Mouse (Mus musculus): ENCODE data around the gene Osgin1.

Osgin1 gene

DNA sequence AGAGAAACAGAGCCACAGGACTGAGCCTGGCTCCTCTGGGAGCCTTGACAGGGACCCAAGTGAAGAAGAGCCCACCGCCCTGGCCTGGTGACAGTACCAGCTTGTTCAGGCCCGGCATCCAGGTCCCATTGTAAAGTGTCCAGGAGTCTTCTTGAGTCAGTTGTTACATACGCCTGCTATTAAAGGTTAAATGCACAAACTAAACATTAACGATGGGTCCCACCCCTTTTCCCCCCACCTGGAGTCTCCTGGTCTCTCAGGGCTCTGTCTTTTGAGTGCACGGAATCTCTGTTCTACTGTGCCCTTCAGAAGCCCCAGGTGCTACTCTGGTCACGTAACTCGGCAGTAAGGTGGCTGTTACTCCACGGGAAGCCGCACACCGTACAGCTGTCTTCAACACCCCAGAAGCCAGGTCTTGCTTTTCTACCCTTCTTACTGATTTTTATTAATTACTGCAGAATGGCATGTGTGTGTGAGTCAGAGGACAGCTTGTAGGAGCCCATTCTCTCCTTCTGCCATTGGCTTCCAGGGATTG lies 9.7 kb upstream of the Osgin1 start:
- no peak for DNase-seq

- no peak for DNase-seq
Observed at GRCm38 (mm10) chr8:119424740-119425139, 9.2 kb upstream of the Osgin1 start.

GRCm38 (mm10) chr8:119425533-119425932 lies 8.4 kb upstream of the Osgin1 start:
- DNase-seq, result peak; percentile 41

DNA sequence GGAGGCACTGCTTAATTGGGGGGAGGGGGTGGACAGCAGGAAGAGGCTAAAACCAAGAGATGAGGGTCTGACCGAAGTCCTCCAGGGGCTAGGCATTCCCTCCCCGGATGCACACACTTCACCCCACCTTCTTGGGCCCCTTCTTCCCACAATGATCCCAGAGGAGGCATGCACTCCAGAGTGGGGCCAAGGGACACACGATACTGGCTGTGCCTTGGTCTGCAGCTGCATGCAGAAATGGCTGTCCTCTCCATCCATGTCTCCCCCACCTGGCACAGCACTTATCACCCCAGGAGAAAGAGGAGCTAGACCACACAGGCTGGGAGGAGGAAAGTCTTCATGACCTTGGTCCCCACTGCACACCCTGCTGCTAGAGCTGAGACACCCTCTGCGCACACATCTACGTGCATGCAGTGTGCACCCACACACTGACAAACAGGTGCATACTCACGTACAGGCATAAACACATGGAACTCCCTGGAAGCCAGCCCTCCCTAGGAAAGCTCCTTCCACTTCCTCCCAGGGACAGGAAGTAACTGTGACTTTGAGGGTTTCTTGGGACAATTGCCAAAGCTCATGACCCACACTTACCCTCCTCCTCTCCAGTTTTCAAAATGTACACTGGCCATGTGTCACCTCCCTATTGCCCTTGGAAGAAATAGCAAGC lies 7.7 kb upstream of the Osgin1 start:
- DNase-seq, result no peak

DNA sequence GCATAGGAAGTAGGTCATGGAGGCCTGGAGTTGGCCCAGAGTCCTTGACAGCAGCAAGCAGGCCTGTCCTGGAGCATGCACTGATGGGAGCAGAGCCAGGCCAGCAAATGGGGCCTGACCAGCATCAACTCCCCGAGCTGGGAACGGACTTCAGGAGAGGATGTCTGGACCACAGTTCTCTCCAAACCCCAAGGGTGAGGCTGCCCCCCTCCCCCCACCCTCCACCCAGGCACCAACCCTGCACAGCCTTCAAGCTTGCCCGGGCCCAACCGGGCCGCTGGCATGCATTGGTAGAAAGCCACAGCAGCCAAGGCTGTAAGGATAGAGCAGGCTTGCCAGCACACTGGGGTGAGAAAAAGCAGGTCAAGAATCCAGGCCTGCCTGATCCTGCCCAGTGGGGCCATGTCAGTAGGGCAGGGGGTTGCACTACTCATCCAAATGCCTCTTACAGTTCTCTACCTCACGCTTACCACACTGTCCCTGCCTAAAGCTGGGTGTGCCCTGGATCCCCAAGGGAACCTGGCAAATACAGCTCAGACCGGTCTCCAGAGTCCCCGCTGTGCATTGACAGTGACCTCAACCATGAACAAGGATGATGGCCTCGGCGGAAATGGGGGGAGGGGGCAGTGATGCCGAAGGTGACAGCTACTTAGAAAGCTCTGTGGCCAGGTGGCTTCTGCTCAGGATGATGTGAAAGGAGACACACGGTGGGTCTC lies 6.1 kb upstream of the Osgin1 start:
- no peak for DNase-seq

- no peak for DNase-seq
Observed at GRCm38 (mm10) chr8:119428350-119428740, 5.6 kb upstream of the Osgin1 start.

DNA sequence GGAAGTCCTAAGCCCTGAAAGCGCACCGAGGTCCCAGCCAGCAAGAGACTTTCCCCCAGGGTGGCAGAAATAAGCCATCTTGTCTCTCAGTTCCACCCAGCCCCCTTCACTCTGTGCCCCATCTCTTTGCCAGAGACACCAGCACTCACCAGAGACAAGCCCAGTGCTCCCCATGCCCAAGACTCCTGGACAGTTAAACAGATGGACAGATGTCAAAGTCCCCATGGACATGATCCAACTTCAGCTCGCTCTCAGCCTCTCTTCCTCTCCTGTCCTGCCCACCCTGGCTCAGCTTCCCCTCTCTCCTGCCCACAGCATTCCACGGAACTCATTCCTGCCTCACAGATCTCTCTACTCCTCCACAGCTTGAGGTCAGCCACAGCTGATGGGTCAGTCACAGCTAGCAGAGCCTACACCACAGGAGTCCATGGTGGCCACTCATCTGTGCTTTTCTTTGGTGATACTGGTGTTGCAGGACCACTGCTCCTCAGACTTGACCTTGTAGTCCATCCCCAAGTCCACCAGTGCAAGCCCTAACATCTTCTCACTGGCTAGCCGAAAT lies 5.1 kb upstream of the Osgin1 start:
- DNase-seq, result no peak

DNA sequence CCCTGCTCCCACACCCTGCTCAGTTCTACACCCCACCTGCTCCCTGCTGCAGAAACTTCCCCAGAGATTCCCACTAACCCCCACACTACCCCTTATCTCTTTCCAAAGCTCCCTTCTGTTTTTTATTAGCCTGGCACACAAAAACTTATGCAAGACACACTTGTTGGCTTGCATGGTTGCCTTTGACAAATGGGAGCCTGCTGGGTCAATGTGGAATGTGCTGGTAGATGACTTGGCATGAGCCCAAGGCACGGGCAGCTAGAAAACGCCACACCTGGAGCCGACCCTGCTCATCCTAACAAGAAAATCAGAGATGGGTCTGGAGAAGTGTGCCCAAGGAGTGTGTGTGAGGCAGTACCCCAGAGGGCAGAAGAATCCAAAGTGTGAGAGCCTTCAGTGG lies 4.4 kb upstream of the Osgin1 start:
- no peak for DNase-seq

- DNase-seq, result no peak
Observed at GRCm38 (mm10) chr8:119430250-119430649, 3.7 kb upstream of the Osgin1 start.

- DNase-seq, result no peak
Observed at GRCm38 (mm10) chr8:119430690-119431089, 3.2 kb upstream of the Osgin1 start.

DNA sequence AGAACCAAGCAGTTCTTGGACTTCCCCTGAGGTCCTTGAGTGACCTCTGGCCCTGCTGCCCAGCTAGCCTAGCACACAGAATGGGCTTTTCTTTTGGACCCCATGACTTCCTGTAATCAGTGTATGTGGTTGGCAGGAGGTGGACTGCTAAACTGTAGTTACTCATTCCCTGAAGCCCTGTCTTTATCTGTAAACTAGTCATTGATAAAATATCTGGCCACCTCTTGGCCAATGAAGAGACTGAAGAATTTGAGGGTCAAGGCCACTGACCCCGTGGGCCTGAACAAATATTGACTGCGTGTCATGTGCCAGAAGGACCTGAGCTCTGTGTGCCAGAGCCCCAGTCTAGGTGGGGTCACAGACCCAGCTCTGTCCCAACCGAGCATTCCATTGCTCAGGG lies 1.6 kb upstream of the Osgin1 start:
- DNase-seq, result peak; percentile 58

DNA sequence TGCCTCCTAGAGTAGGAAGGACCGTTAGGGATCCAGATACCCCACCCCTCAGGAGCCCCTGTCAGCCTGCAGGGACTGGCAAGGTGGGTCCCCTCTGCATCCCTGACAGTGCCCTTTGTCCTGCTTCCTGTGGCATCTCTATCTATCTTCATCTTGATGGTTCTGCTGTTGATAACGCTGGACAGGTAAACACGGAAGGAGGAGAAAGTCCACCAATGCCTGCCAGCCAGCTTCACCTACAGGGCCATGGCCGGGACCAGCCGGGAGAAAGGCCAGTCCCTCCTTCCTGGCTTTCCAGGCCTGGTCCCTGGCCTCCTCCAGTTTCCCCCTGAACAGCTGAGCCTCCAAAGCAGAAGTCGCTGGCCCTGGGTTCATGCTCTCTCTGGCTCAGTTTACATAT lies 645 bp downstream of the Osgin1 start:
- DNase-seq, result no peak

DNA sequence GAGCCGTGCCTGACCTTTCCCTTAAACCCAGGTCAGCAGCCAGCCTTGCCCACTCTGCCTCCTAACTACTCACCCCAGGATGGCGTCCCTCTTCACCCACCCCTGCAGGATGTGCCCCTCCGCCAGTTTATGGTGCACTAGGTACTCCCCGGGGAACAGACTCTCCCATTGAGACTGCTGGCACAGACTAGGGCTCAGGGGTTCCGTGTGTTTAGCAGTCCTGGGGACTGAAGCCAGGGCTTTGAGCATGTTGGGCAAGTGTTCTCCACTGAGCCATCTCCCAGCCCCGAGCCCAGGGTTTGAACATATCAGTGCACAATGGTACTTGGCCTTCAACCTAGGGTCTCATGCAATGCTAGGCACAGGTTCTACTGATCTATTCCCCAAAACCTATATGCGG lies 1.6 kb downstream of the Osgin1 start:
- DNase-seq, result no peak

DNA sequence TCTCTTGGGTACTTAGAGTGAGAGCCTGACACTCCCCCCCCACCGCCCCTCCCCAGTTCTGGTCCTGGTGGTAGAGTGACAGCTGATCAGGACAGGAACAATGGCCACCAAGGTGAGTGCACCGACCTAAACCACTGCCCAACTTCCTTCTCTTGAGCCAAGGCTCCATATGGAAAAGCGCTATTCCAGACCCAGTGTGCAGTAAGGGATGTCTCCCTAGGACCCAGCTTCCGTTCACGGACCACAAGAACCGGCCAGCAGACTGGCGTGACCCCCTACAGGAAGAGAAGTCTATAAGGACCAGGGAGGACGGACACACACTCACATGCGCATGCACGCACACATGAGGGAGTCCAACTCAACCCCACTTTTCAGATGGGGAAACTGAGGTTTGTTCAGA lies 2.4 kb downstream of the Osgin1 start:
- no peak for DNase-seq

- peak; percentile 77 for DNase-seq
Observed at GRCm38 (mm10) chr8:119436933-119437332, 3.0 kb downstream of the Osgin1 start.

DNA sequence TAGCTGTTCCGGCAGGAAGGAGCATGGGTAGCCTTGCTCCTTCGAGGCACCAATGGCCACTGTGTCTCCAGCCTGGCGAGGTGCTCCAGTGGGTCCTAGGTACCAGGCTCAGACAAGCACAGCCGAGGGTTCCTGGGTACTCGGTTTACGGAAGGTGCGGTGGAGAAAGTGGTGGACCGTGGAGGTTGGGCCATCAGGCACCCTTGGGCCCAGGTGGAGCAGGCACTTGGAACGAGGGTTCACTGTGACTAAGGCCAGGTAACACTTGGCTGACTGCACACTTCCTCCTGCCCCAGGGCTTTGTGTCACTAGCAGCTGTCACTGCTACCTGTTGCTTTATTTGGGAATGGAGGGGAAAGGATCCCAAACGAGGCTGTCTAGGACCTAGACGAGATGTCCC lies 3.6 kb downstream of the Osgin1 start:
- no peak for DNase-seq

DNA sequence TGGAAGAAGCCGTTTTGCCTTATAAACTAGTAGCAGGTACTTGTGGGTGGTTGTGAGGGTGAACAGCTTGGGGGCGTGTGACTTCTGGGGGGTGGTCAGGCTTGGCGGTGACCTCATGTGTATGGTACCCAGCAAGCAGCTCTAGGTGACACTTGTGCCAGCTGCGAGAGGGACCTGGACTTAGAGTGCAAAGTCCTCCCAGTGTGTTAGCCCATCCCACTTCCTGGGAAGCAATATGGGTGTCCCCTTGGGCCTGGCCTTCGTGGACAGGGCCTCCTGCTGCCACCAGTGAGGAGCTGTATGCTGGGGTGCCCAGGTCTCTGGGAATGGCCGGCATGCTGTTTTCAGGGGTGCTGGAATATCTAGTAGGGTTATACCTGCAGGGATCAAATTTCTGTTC lies 5.0 kb downstream of the Osgin1 start:
- DNase-seq, result no peak

GRCm38 (mm10) chr8:119439424-119439823 lies 5.5 kb downstream of the Osgin1 start:
- no peak for DNase-seq

DNA sequence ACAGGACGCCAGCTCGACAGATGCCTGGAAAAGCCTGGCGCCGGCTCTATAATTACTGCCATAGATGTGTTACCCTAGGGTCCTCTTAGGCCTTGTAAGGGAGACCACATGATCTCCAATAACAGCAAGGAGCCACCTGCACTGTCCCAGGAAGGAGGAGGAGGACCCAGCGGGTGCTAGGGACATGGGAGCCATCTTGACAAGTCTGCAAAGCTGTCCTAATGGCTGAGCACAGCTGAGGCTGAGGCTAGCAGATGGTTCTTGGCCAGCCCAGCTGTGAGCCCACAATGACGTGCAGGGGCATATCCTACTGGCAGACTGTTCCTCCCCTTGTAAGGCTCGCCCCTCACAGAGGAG lies 5.9 kb downstream of the Osgin1 start:
- no peak for DNase-seq

GRCm38 (mm10) chr8:119440250-119440951 lies 6.5 kb downstream of the Osgin1 start:
- DNase-seq, result peak; percentile 66

DNA sequence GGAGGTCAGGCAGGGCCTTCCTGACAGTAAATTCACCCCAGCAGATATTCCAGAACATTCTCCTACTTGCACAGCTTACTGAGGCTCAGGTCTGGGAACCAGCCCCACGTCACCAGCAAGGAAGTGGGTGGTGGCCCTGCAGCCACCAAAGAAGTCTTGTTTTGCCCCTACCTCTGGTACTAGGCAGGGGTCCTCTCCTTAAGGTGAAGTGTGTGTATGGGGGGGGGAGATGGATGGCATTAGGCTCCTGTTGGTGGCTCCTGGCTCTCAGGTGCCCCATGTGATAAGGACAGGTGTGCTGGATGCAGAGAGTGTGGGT lies 7.0 kb downstream of the Osgin1 start:
- no peak for DNase-seq

GRCm38 (mm10) chr8:119442013-119442412 lies 8.1 kb downstream of the Osgin1 start:
- DNase-seq, result no peak

DNA sequence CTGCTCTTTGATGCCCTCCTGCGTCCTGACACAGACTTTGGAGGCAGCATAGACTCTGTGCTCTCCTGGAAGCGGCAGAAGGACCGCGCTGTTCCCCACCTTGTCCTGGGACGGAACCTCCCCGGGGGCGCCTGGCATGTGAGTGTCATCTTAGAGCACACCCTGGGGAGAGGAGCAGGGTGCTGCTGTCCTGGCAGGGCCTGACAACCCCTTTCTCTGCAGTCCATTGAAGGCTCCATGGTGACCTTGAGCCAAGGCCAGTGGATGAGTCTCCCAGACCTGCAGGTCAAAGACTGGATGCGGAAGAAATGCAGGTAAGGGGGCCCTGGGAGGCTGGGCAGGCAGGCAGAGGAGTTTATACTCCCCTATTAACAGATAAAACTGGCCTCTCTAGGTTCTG lies 9.0 kb downstream of the Osgin1 start:
- DNase-seq, result no peak

All from liver (tissue).